Mouse (Mus musculus) monocyte, adult 5-6 weeks (primary cell): ENCODE data around the gene Slc7a1. TPM values are rescaled to one million over a fixed set of nuclear protein-coding genes. Genes with fewer than 3 reads are reported as not detected.
A peak's percentile ranks its signal among the peaks of the same experiment; 100 is the strongest.

Experiments
- ATAC-seq: fragments of 153-309, 156-312 bp; replicated peaks from 2 replicates; pipeline ENCODE4 v1.8.0; 2017; ENCODE audit warnings: mild to moderate bottlenecking; ENCODE audit not compliant: low TSS enrichment, insufficient number of reproducible peaks, severe bottlenecking, poor library complexity, low FRiP score
- total RNA-seq: library from RNA; stranded (forward); fragments of 200-1000, 200-491, 200-594 nt; gene quantifications from 3 replicates; pipeline ENCODE4 v1.2.3, GENCODE M21; 2017

Slc7a1 gene
- total RNA-seq, 1 experiment from 2014 or later, result 18.7 TPM

GRCm38 (mm10) chr5:148397911-148398310 lies 1.8 kb downstream of the Slc7a1 start:
- ATAC-seq, result no peak

GRCm38 (mm10) chr5:148397418-148397817 lies 2.3 kb downstream of the Slc7a1 start:
- ATAC-seq, result no peak

- no peak for ATAC-seq
Observed at GRCm38 (mm10) chr5:148393316-148393715, 6.4 kb downstream of the Slc7a1 start.

GRCm38 (mm10) chr5:148392831-148393230 lies 6.9 kb downstream of the Slc7a1 start:
- ATAC-seq, result no peak

GRCm38 (mm10) chr5:148389007-148389970 lies 10.4 kb downstream of the Slc7a1 start:
- ATAC-seq, result no peak

- ATAC-seq, result no peak
Observed at GRCm38 (mm10) chr5:148388251-148389006, 11.3 kb downstream of the Slc7a1 start.

GRCm38 (mm10) chr5:148387820-148388219 lies 11.9 kb downstream of the Slc7a1 start:
- no peak for ATAC-seq

- no peak for ATAC-seq
Observed at GRCm38 (mm10) chr5:148386471-148386870, 13.2 kb downstream of the Slc7a1 start.

- no peak for ATAC-seq
Observed at GRCm38 (mm10) chr5:148384501-148385055, 15.1 kb downstream of the Slc7a1 start.

GRCm38 (mm10) chr5:148383841-148384500 lies 15.7 kb downstream of the Slc7a1 start:
- ATAC-seq, result no peak

- ATAC-seq, result no peak
Observed at GRCm38 (mm10) chr5:148381083-148381482, 18.6 kb downstream of the Slc7a1 start.

GRCm38 (mm10) chr5:148380246-148380504 lies 19.5 kb downstream of the Slc7a1 start:
- no peak for ATAC-seq

GRCm38 (mm10) chr5:148379455-148380245 lies 20.1 kb downstream of the Slc7a1 start:
- ATAC-seq, result peak; percentile 93

- no peak for ATAC-seq
Observed at GRCm38 (mm10) chr5:148378707-148379106, 21.0 kb downstream of the Slc7a1 start.

GRCm38 (mm10) chr5:148378232-148378508 lies 21.5 kb downstream of the Slc7a1 start:
- ATAC-seq, result no peak

- no peak for ATAC-seq
Observed at GRCm38 (mm10) chr5:148377439-148378231, 22.1 kb downstream of the Slc7a1 start.

- no peak for ATAC-seq
Observed at GRCm38 (mm10) chr5:148376358-148376757, 23.3 kb downstream of the Slc7a1 start.

- ATAC-seq, result no peak
Observed at GRCm38 (mm10) chr5:148375480-148375879, 24.2 kb downstream of the Slc7a1 start.
